Mouse (Mus musculus) left cerebral cortex, adult 18-20 months (tissue): ENCODE results near the gene 4930404H24Rik. TPM values are rescaled to one million over a fixed set of nuclear protein-coding genes. Genes with fewer than 3 reads are reported as not detected.
A peak's percentile ranks its signal among the peaks of the same experiment; 100 is the strongest.

ENCODE experiments used
- DNase-seq, 2 experiments: peaks; one replicate each; pipeline ENCODE4 v3.0.0; 2021 to 2022; ENCODE audit warnings: low spot score in 2 of 2, mixed read lengths in 1 of 2
- total RNA-seq, 2 experiments: library from RNA; stranded (reverse); gene quantifications; 2 replicates each; pipeline ENCODE4 v1.2.3; 2021

4930404H24Rik gene
- total RNA-seq, 2 experiments from 2014 or later = 1.3 TPM; not detected in 1

DNA sequence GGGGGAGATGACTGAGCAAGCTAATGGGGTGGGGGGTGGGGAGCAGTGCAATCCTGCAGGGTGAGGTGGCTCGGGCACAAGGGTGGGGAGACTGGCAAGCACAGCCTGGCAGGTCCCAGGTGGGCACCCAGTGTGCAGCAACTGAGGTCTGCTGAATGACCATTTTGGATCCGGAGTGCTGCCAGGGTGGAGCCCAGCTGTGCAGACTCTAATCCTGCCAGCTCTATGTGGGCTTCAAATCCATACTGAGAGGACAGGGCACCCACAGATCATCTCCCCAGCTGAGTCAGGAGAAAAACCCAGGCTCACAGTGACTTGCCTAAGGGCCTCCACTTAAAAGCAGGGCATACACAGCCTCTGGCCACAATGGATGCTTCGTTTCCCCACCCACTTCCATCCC, 15.8 kb downstream of the 4930404H24Rik start:
- no peak for DNase-seq

DNA sequence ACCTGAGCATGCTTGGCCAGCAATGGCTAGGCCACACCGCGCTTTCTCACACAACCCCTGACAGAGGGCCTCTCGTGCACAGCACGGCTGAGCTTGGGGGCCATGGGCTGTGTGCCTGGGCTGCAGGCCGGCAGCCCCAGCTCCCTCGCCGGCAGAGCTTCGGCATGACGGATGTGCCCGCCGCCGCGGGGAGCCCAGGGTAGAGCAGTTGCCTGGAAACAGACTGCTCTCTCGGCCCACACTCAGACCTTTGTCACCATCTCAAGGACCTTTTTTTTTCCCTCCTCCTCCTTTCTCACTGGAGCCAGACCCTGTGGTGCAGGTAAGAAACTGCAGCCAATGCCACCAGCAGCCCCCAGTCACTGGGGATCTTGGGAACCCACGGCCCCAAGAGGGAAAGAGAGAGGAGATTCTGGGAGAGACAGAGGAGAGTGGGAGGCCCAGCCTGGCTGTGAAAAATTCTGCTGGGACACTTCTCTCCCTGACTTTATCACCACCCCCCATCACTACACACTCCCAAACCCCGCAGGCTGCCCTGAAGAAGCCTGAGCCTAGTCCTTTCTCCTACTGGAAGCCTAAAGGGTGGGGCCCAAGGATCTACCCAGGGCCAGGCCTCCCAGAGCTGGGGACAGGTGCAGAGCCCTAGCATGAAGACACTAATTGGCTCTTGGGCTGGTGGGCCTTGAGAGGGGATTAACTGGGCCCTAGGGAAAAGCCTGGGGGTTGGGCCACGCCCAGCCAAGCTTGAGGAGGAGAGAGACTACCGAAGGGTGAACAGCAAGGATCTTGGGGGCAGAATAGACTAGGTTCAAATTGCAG, 16.8 kb downstream of the 4930404H24Rik start:
- peak in 1 of 2 experiments; percentile 63 for DNase-seq

DNA sequence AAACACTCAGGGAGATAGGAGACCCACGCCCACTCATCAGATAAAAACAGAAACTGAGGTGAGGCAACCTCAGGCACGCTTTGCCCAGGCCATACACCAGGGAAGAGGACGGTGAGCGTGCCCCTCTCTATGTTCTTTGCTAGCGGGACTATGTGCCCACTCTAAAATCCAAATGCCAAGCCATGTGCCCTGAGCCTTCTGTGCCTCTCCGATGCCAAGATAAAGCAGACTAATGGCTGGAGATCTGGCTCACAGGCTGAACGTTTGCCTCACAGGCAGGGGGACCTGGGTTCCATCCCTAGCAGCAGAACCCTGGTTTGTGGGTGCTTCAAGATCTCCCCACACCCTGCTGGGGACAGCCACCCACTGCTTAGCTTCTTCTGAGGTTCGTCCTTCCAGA, 17.5 kb downstream of the 4930404H24Rik start:
- no peak for DNase-seq

DNA sequence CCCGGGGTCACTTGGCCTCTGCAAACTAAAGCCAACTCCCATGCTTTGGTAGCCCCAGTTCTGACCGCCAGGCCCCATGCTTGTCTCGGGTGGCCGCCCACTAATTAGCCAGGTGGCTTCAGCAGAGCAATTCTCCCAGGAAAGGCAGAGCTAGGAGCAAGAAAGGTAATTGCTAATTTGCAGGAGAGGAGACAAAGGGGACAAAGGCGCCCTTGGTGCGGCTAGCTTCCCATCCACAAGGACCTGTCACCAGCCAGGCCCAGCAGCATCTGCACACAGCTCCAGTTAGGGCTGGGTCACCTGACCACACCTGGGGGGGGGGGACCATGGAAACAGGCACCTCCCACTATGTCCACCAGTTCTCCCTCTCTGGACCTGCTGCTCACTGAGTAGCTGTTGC, 19.0 kb downstream of the 4930404H24Rik start:
- DNase-seq = no peak

GRCm38 (mm10) chr2:153512416-153513323, 20.1 kb downstream of the 4930404H24Rik start:
- no peak for DNase-seq

GRCm38 (mm10) chr2:153513983-153514382, 21.4 kb downstream of the 4930404H24Rik start:
- DNase-seq = no peak

DNA sequence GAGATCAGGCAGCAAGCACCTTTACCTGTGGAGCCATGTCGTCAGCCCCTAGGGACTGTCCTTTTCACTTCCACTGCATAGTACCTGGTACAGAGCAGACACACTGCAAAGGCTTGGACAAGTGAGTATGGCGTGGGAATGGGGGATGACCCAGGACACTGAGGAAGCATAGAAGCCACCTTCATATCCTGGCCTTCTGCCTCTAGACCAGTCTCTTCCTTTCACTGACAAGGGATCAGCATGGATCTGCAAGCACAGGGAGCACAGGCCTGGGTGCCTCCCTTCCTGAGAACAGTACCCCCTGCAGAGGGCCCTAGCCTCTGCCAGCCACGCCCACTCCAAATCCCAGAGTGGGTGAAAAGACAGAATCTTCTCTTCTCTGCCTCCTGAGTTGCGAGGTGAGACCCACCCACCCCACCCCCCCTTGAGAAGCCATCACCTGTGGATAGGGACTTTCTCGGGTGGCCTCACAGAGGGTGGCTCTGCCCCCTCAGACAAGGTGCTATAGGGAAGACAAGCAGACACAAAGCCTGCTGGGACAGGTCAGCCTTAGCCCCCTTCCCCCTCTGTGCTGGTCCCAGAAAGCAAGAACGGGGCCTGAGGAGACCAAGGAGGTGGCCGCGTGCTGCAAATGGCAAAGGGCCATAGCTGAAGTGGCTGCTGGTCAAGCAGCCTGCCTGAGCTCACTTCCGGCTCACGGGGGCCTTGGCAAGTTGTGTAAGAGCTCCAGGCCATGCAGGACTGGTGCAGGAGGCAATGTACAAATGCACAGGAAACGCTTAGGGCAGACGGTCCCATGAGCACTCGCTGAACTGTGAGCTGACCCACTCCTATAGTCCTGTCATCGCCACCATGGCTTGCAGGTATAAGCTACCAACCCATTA, 22.1 kb downstream of the 4930404H24Rik start:
- no peak for DNase-seq

- DNase-seq = no peak
Observed at GRCm38 (mm10) chr2:153515582-153515981, 23.0 kb downstream of the 4930404H24Rik start.

- DNase-seq = no peak
Observed at GRCm38 (mm10) chr2:153516961-153517360, 24.4 kb downstream of the 4930404H24Rik start.

- DNase-seq = peak in 1 of 2 experiments; percentile 48
Observed at GRCm38 (mm10) chr2:153520057-153520456, 27.5 kb downstream of the 4930404H24Rik start.

DNA sequence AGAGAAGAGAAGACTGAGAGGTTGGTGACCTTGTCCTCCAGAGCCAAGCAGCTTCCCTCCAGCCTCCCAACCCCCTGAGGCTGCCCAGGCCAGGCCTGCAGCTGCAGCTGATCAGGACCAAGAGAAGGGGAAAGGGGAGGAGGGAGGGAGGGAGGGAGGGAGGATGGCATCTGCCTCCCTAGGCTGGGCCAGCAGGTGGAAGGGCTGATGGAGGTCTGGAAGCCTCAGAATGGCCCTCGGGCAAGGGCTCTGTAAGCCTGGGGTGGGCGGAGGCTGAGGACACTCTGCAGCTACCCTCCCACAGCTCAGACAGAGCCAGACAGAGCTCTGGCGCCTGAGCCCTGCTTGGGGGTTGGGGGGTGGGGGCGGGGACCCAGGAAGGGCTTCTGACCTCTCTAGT, 29.7 kb downstream of the 4930404H24Rik start:
- DNase-seq = no peak

- DNase-seq = no peak
Observed at GRCm38 (mm10) chr2:153523143-153523542, 30.6 kb downstream of the 4930404H24Rik start.

- DNase-seq = no peak
Observed at GRCm38 (mm10) chr2:153523656-153524055, 31.1 kb downstream of the 4930404H24Rik start.

GRCm38 (mm10) chr2:153524727-153525126, 32.1 kb downstream of the 4930404H24Rik start:
- no peak for DNase-seq

- no peak for DNase-seq
Observed at GRCm38 (mm10) chr2:153525906-153526311, 33.3 kb downstream of the 4930404H24Rik start.

- DNase-seq = no peak
Observed at GRCm38 (mm10) chr2:153526850-153527530, 34.4 kb downstream of the 4930404H24Rik start.

DNA sequence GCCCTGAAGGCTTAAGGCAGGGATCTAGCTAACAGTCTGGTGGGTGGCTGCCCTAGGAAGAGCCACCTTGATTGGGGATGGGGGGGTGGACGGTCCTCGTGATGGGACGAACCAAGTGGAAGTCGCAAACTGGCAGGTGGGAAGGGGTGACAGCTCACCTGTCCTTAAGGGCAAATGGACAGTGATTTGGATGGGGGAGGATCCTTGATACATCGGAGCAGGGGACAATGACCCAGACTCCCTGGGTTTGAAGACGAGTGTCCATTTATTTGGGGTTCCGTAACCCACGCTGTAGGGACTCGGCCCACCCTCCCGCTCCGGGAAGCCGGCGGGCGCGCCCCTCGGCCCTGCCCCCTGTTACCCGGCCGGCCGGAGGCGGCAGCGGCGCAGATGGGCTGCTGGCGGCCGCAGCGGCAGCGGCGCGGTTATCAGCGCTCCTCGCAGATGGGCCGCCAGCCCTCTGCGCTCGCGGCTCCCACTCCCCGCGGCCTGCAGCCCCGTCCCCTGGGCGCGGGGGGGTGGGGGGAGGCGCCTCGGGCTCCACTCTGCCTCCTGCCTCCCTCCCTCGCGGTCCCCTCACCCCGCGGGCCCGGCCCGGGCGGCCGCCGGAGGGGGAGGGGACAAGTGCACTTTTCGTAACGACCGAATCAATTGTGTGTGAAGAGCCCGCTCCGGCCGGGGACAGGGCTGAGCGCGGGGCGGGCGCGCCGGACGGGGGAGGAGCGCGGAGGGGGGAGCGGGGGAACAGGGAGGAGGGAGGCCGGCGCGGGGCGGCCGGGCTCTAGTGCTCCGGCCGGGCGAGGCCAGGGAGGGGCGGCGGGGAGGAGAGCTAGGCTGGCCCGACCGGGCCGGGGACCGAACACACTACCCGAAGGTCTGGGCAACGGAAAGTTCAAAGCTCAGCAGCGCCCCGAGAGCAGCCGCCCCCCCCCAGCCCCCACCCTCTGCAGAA, 35.3 kb downstream of the 4930404H24Rik start:
- no peak for DNase-seq

DNA sequence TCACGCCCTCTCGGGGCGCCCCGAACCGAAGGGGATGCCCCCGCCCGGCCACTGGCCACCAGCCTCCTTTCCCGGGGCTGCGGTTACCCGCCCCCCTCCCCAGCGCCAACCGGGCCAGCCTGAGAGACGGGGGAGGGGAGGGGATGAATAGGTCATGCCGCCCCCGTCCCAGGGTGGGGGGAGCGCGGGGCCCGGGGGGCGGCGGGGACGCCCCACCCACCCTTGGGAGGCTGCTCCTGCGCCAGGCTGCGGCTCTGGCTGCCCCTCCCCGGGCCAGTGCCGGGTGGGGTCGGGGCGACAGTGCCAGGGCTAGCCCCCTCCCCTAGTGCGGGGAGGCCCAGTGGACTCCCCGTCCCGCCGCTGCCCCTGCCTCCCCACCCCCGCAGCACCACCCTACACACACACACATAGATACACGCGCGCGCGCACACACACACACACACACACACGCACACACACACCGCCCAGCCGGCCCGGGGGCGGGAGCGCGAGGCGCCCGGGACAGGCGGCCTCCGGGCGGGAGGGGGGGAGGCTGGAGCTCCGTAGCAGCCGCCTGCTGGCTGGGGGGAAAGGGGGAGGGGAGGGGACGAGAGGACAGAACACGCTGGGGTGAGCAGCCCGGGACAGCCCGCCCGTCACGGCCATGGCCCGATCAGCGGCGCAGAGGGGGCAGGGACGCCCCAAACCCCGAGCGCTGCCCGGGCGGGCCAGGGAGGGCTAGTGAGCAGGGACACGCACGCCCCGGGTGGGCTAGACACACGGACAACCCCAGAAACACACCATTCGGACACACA, 36.2 kb downstream of the 4930404H24Rik start:
- DNase-seq = peak in 1 of 2 experiments; percentile 44
